In the genomic region with DNA sequence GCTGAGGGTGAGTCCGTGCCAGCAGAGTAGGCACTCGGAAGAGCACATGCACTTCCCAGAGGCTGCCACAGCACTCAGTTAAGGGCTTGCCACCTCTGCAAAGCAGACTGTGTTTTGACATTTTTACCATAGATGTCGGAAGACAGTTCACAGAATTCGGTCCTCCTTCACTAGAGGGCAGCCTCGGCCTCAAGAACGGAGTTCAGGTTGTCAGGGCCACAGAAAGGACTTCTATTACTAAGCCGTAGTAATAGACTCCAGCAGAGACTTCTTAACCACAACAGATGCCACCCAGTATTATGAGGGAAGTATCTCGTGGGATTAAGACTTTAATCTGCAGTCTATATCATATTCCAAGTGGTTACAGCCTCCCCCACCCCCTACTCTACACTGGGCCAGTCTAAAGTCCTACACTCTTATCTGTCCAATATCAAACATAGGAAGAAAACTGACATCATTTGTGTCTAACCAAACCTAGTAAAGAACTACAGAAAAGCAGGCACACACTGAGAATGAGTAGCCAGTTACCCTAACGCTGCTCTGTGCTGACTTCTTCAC, we compare ENCODE assay signal across 10 mouse cellular contexts. TPM values are rescaled to one million over a fixed set of nuclear protein-coding genes. Genes with fewer than 3 reads are reported as not detected.
DNase-seq lines count a peak whose midpoint lies in the region; ATAC-seq and TF ChIP-seq lines count a peak whose summit lies in the region.
"Had no signal": no experiment of that assay in that cellular context is flagged by ENCODE, and none has a peak within 500 bp of the region (broad histone marks: within the 10 kb centered on the region; RNA-seq: fewer than 3 reads in every experiment).

No protein-coding gene starts in this region.

- no peak overlapping the region for H3K27ac ChIP-seq in left cerebral cortex, adult 2 months
- H3K27ac ChIP-seq: limb, embryonic 15.5 days had no signal

- TF ChIP-seq CTCF in left cerebral cortex, adult 2 months (IDR thresholded peaks at IDR 0.05), result peak; percentile 26

- intact Hi-C loops in left cerebral cortex, adult 2 months (cut with DNase I), result loop anchor here (2.0 kb wide), 1 partner anchor 156 kb away; no protein-coding TSS in a partner anchor

- peak; percentile 13; the same call in 1 of the 2 replicates for ATAC-seq in megakaryocyte, adult 5-6 weeks (ENCODE audit: poor library complexity, severe bottlenecking)

- H3K4me3 ChIP-seq in left cerebral cortex, adult 2 months, result no peak overlapping the region
- H3K4me3 ChIP-seq: limb, embryonic 15.5 days had no signal

- DNase-seq in cerebellum, postnatal 14 days, result peak; percentile 9 to 14
- no peak for DNase-seq in cerebellum, adult 18-20 months
- DNase-seq in left cerebral cortex, adult 2 months (ENCODE audit: extremely low spot score in 1 of 2, low spot score in 2 of 2), result no peak
- DNase-seq in left cerebral cortex, adult 11 months (ENCODE audit: low spot score), result no peak
- DNase-seq in R1 (ENCODE audit: low read depth, low spot score), result peak; percentile 27
- no peak for DNase-seq in spleen, postnatal 36 days (ENCODE audit: low spot score in 2 of 2)
- no peak for DNase-seq in gastrocnemius, postnatal 25 days

RNA-seq across cellular contexts. Expression of a gene that starts 17.6 kb away (rescaled TPM):
- total RNA-seq in left cerebral cortex, adult 2 months (2021), result 10 to 100 TPM; 14.9 to 16.0 TPM
- total RNA-seq in megakaryocyte, adult 5-6 weeks (2015), result 12.3 and 12.7 TPM in 2 replicates
- total RNA-seq in megakaryocyte, adult 5-6 weeks (2017), result 13.5 and 13.8 TPM in 2 replicates
- total RNA-seq in gastrocnemius, postnatal 25 days (2021), result 1 to 10 TPM; 5.9 to 8.0 TPM

RNA-seq across cellular contexts. Expression of a gene that starts 23.8 kb away (rescaled TPM):
- total RNA-seq in left cerebral cortex, adult 2 months (2021), result 10 to 100 TPM; 21.9 to 24.5 TPM
- 31.5 and 35.0 TPM in 2 replicates for total RNA-seq in megakaryocyte, adult 5-6 weeks (2015)
- total RNA-seq in megakaryocyte, adult 5-6 weeks (2017), result 32.1 and 50.3 TPM in 2 replicates
- total RNA-seq in gastrocnemius, postnatal 25 days (2021), result 1 to 10 TPM; 4.1 to 4.7 TPM

RNA-seq across cellular contexts. Expression of a gene that starts 23.9 kb away (rescaled TPM):
- 10 to 100 TPM; 34.5 to 37.3 TPM for total RNA-seq in left cerebral cortex, adult 2 months (2021)
- 26.3 and 27.7 TPM in 2 replicates for total RNA-seq in megakaryocyte, adult 5-6 weeks (2015)
- total RNA-seq in megakaryocyte, adult 5-6 weeks (2017), result 30.0 and 31.5 TPM in 2 replicates
- total RNA-seq in gastrocnemius, postnatal 25 days (2021), result 10 to 100 TPM; 13.0 to 16.5 TPM

RNA-seq across cellular contexts. Expression of a gene that starts 40.3 kb away (rescaled TPM):
- total RNA-seq in left cerebral cortex, adult 2 months (2021), result not detected
- not detected in 2 replicates for total RNA-seq in megakaryocyte, adult 5-6 weeks (2015)
- total RNA-seq in megakaryocyte, adult 5-6 weeks (2017), result not detected in 2 replicates
- not detected for total RNA-seq in gastrocnemius, postnatal 25 days (2021)
- total RNA-seq: neutrophil, adult 5-6 weeks had no signal

RNA-seq across cellular contexts. Expression of a gene that starts 50.1 kb away (rescaled TPM):
- 1 to 10 TPM; 2.1 to 4.0 TPM for total RNA-seq in left cerebral cortex, adult 2 months (2021)
- total RNA-seq in megakaryocyte, adult 5-6 weeks (2015), result not detected in 2 replicates
- total RNA-seq in megakaryocyte, adult 5-6 weeks (2017), result 0.26 TPM in 1 of 2 replicates, not detected in the other
- 1 to 10 TPM in 1 of 2 experiments, not detected in 1; 1.0 TPM for total RNA-seq in gastrocnemius, postnatal 25 days (2021)

Comparison
In these comparisons a context has a peak if more than half of its experiments do, and no peak if none do; other contexts are left out.
1. DNase-seq: peak in cerebellum, postnatal 14 days (2 of 2) and R1 (single experiment); none in cerebellum, adult 18-20 months (0 of 2), left cerebral cortex, adult 2 months (0 of 2), left cerebral cortex, adult 11 months (single experiment), spleen, postnatal 36 days (0 of 2) and gastrocnemius, postnatal 25 days (single experiment).
2. RNA of a gene that starts 23.8 kb away (total RNA-seq): 31.5 to 50.3 TPM in megakaryocyte, adult 5-6 weeks and 21.9 to 24.5 TPM in left cerebral cortex, adult 2 months; 4.1 to 4.7 TPM in gastrocnemius, postnatal 25 days; every median in the first group is over 4 times any median in the second.